12 mouse cellular contexts compared by ENCODE assay signal in the genomic region with DNA sequence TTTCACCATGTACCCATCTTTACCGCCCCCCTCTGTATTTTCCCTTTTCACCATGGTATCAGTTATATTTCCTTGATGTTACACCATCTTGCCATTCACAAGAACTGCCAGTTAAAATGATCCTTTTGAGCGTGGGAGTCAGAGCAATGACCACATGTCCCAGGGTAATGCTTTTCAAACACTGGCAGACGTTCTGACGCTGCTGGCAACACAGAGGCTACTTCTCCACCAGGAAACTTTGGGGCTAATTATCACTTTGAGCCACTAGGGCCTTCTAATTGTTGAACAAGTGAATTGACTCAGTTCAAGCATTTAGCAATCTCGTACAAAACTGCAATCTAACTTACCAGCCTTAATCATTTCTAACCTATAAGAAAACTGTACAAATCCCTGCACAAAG.
"Had no signal": no experiment of that assay in that cellular context is flagged by ENCODE, and none has a peak within 500 bp of the region (broad histone marks: within the 10 kb centered on the region; RNA-seq: fewer than 3 reads in every experiment).

No protein-coding gene starts in this region.

- ATAC-seq: intestine, postnatal 0 days had no signal

- H3K36me3 ChIP-seq: limb, embryonic 13.5 days; neural tube, embryonic 13.5 days had no signal

- H3K9me3 ChIP-seq: limb, embryonic 13.5 days; neural tube, embryonic 13.5 days had no signal

- H3K4me2 ChIP-seq: limb, embryonic 13.5 days; neural tube, embryonic 13.5 days had no signal

- H3K27ac ChIP-seq: limb, embryonic 13.5 days; liver, embryonic 14.5 days; neural tube, embryonic 13.5 days had no signal

- DNase-seq: kidney, adult 8-10 months; kidney, postnatal 36 days; left cerebral cortex, postnatal 4 days; lung, adult 18-20 months; right cerebral cortex, postnatal 4 days; spleen, adult 18-20 months; thymus, adult 18-20 months; thymus, postnatal 14 days had no signal

- H3K27me3 ChIP-seq: limb, embryonic 13.5 days; neural tube, embryonic 13.5 days had no signal

- H3K9ac ChIP-seq: limb, embryonic 13.5 days; liver, embryonic 14.5 days; neural tube, embryonic 13.5 days had no signal

- H3K4me3 ChIP-seq: limb, embryonic 13.5 days; neural tube, embryonic 13.5 days had no signal
